Mouse (Mus musculus) C2C12 (cell line): Measurements from ENCODE around the gene Fam228b. TPM values are rescaled to one million over a fixed set of nuclear protein-coding genes. Genes with fewer than 3 reads are reported as not detected.

Experiments used
- H3K27me3 ChIP-seq: one replicate; pipeline ENCODE4 v1.6.1; 2011; ENCODE audit not compliant: control insufficient read depth, insufficient read depth, insufficient read length
- H3K36me3 ChIP-seq: one replicate; pipeline ENCODE4 v1.6.1; 2011; ENCODE audit not compliant: control insufficient read depth, insufficient read depth
- H3K4me3 ChIP-seq: one replicate; pipeline ENCODE4 v1.5.1; 2011; ENCODE audit warnings: mild to moderate bottlenecking, control low read depth; ENCODE audit not compliant: poor library complexity, insufficient read depth, severe bottlenecking
- H3K79me2 ChIP-seq: one replicate; pipeline ENCODE4 v1.6.1; 2011; ENCODE audit not compliant: control insufficient read depth, insufficient read depth
- H3K79me3 ChIP-seq: one replicate; pipeline ENCODE4 v1.6.1; 2011; ENCODE audit warnings: low read depth, control low read depth
- H3ac ChIP-seq: one replicate; pipeline ENCODE3; 2011; ENCODE audit warnings: low read depth; ENCODE audit not compliant: control insufficient read depth, insufficient read length
- CEBPB ChIP-seq: IDR thresholded peaks from one replicate; pipeline ENCODE4 v1.6.1; 2011; ENCODE audit warnings: low read depth, mild to moderate bottlenecking, control low read depth, moderate library complexity
- CTCF ChIP-seq: IDR thresholded peaks from one replicate; pipeline ENCODE4 v1.5.1; 2011; ENCODE audit not compliant: control insufficient read depth, insufficient read depth, insufficient read length
- FOSL1 ChIP-seq: IDR thresholded peaks from one replicate; pipeline ENCODE4 v1.8.0; 2011; ENCODE audit warnings: mild to moderate bottlenecking, low read length; ENCODE audit not compliant: poor library complexity, insufficient read depth, severe bottlenecking
- MAX ChIP-seq: IDR thresholded peaks from one replicate; pipeline ENCODE4 v1.6.1; 2011; ENCODE audit warnings: mild to moderate bottlenecking, control low read depth
- MYOD1 ChIP-seq: IDR thresholded peaks from one replicate; pipeline ENCODE4 v1.6.1; 2011; ENCODE audit warnings: low read depth; ENCODE audit not compliant: control insufficient read depth, insufficient read length
- MYOG ChIP-seq: IDR thresholded peaks from one replicate; pipeline ENCODE4 v1.6.1; 2011; ENCODE audit not compliant: control insufficient read depth, insufficient read length; ENCODE audit errors: extremely low read depth
- USF1 ChIP-seq: IDR thresholded peaks from one replicate; pipeline ENCODE4 v1.6.1; 2011; ENCODE audit warnings: low read depth, mild to moderate bottlenecking, control low read depth, moderate library complexity
- polyA plus RNA-seq: library from polyadenylated mRNA; unstranded; fragments of >200 nt; fragmentation: generic; extraction: Trizol; gene quantifications from one replicate; pipeline ENCODE4 v1.2.1, GENCODE M21; 2012; ENCODE audit warnings: missing spikeins

Gene Fam228b
- polyA plus RNA-seq, 1 experiment = 0.01 TPM

GRCm38 (mm10) chr12:4715606-4716005, 53.5 kb downstream of the Fam228b start:
- no peak overlapping the region for H3ac ChIP-seq

GRCm38 (mm10) chr12:4713361-4713760, 55.7 kb downstream of the Fam228b start:
- Histone ChIP-seq H3K79me3 (no peaks in the 10 kb centered on the region), H3K36me3 (no peaks in the 10 kb centered on the region), H3ac (no peak overlapping the region), H3K27me3 (no peaks in the 10 kb centered on the region), H3K79me2 (no peaks in the 10 kb centered on the region), H3K4me3 (no peak overlapping the region)
- TF ChIP-seq CTCF (no peak), MYOG (no peak), MAX (no peak), FOSL1 (no peak)

More at GRCm38 (mm10) chr12:4715606-4716005, 53.5 kb downstream of the Fam228b start:
- Histone ChIP-seq H3K79me3 (no peaks in the 10 kb centered on the region), H3K4me3 (no peak overlapping the region), H3K36me3 (no peaks in the 10 kb centered on the region), H3K79me2 (no peaks in the 10 kb centered on the region), H3K27me3 (no peaks in the 10 kb centered on the region)
- TF ChIP-seq MYOD1 = no peak
- no peak for TF ChIP-seq MAX
- no peak for TF ChIP-seq FOSL1
- TF ChIP-seq MYOG = no peak
- TF ChIP-seq CTCF = no peak
- TF ChIP-seq CEBPB = no peak
- TF ChIP-seq USF1 = no peak

- H3K27me3 ChIP-seq = no peaks in the 10 kb centered on the region
- TF ChIP-seq MYOD1 (no peak), MAX (no peak), CEBPB (no peak), MYOG (no peak), USF1 (no peak), FOSL1 (no peak)
- H3K4me3 ChIP-seq = no peak overlapping the region
- no peaks in the 10 kb centered on the region for H3K36me3 ChIP-seq
- no peak overlapping the region for H3ac ChIP-seq
- no peaks in the 10 kb centered on the region for H3K79me2 ChIP-seq
- H3K79me3 ChIP-seq = no peaks in the 10 kb centered on the region
Observed at GRCm38 (mm10) chr12:4709926-4710325, 59.1 kb downstream of the Fam228b start.

GRCm38 (mm10) chr12:4708881-4709604, 60.0 kb downstream of the Fam228b start:
- H3K27me3 ChIP-seq = no peaks in the 10 kb centered on the region
- no peak overlapping the region for H3K4me3 ChIP-seq
- no peaks in the 10 kb centered on the region for H3K36me3 ChIP-seq
- H3ac ChIP-seq = no peak overlapping the region
- no peak for TF ChIP-seq MYOG
- TF ChIP-seq MYOD1 = no peak
- TF ChIP-seq CEBPB = no peak
- TF ChIP-seq FOSL1 = no peak
- no peak for TF ChIP-seq USF1
- TF ChIP-seq MAX = no peak
- TF ChIP-seq CTCF = no peak
- no peaks in the 10 kb centered on the region for H3K79me2 ChIP-seq
- H3K79me3 ChIP-seq = no peaks in the 10 kb centered on the region

- Histone ChIP-seq H3K79me2 (no peaks in the 10 kb centered on the region), H3K36me3 (no peaks in the 10 kb centered on the region), H3K27me3 (no peaks in the 10 kb centered on the region), H3K4me3 (no peak overlapping the region), H3ac (no peak overlapping the region), H3K79me3 (no peaks in the 10 kb centered on the region)
- TF ChIP-seq FOSL1 (no peak), MYOG (no peak), USF1 (no peak)
Observed at GRCm38 (mm10) chr12:4708296-4708695, 60.8 kb downstream of the Fam228b start.

- no peaks in the 10 kb centered on the region for H3K79me3 ChIP-seq
- no peak overlapping the region for H3K4me3 ChIP-seq
- H3ac ChIP-seq = no peak overlapping the region
- no peaks in the 10 kb centered on the region for H3K36me3 ChIP-seq
- H3K27me3 ChIP-seq = no peaks in the 10 kb centered on the region
- H3K79me2 ChIP-seq = no peaks in the 10 kb centered on the region
- no peak for TF ChIP-seq FOSL1
- no peak for TF ChIP-seq CTCF
- no peak for TF ChIP-seq CEBPB
- no peak for TF ChIP-seq MAX
- TF ChIP-seq USF1 = no peak
- no peak for TF ChIP-seq MYOD1
- no peak for TF ChIP-seq MYOG
Observed at GRCm38 (mm10) chr12:4707488-4708017, 61.5 kb downstream of the Fam228b start.
